Mouse (Mus musculus): ENCODE results near the gene Prss50. TPM values are rescaled to one million over a fixed set of nuclear protein-coding genes. Genes with fewer than 3 reads are reported as not detected.

The Prss50 gene
- total RNA-seq (2012; rRNA removed) (not detected in 2 replicates), polyA plus RNA-seq (2012; ENCODE audit: insufficient read depth in 1 of 2, insufficient read length in 2 of 2, low read depth in 1 of 2, low replicate concordance in 2 of 2, missing spikeins in 1 of 2) (not detected)

DNA sequence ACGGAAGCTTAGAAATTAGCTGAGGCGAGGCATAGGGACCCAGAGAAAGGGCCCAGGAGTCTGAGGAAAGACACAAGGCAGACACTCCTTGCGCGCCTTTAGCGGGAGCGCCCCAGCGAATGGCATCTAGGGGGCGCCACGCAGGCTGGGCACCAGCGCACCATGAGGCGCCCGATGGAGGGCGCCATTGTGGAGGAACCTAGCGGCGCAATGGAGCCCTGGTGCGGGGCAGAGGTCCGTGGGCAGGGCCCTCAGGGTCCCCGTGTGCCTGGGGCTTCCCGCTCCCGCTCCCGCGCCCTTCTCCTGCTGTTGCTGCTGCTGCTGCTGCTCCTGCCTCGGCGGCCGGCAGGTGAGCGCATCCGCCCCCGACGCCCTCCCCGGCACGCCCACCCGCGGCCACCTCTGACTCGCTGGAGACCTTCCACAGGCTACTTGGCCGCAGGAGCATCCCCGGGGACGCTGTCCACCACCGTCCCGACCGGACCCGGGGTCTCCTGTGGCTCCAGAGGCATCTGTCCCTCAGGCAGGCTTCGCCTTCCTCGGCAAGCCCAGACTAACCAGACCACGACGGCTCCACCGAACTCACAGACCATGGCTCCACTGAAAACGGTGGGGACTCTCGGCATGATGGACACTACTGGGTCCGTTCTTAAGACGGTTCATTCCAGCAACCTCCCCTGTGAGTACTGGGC, at the start of gene Prss50:
TSS of gene Prss50 (plus strand) at position 187 of the 692 bp plus-strand sequence.
- H3K4me1 ChIP-seq (ENCODE audit: control insufficient read depth in 1 of 2, insufficient read depth in 2 of 2, low read length in 2 of 2) = no peaks in the 10 kb centered on the region
- H3K9ac ChIP-seq (ENCODE audit: control insufficient read depth, low read depth, low read length, poor library complexity, severe bottlenecking) = no peak within 1 kb of the TSS
- no peaks in the 10 kb centered on the region for H3K79me2 ChIP-seq (ENCODE audit: control insufficient read depth, insufficient read depth, low read length, poor library complexity)
- no peak for DNase-seq (ENCODE audit: low read depth, low spot score)
- H3K27ac ChIP-seq (ENCODE audit: control insufficient read depth, low read depth, low read length) = no peak within 1 kb of the TSS
- H3K9me3 ChIP-seq (replicated peaks; ENCODE audit: insufficient read depth, low read length) = no peaks in the 10 kb centered on the region
- H3K27me3 ChIP-seq (ENCODE audit: control insufficient read depth in 1 of 2, insufficient read depth in 2 of 2, low read length in 2 of 2) = no peaks in the 10 kb centered on the region
- TF ChIP-seq EP300 (IDR thresholded peaks at IDR 0.05; ENCODE audit: low read depth in 1 of 2, low read length in 2 of 2) (no peak), CTCF (IDR thresholded peaks at IDR 0.05 in 2 of 3, conservative IDR thresholded peaks at IDR 0.05 in 1 of 3; ENCODE audit: control insufficient read depth in 1 of 3, insufficient read depth in 1 of 3, low read depth in 2 of 3, low read length in 3 of 3, poor library complexity in 1 of 3, severe bottlenecking in 1 of 3) (0 out of 6 replicates have a peak, but pooled peaks of 1 of the 3 experiments have one; percentile 1)
- no peaks in the 10 kb centered on the region for H3K36me3 ChIP-seq (ENCODE audit: control insufficient read depth in 1 of 2, insufficient read depth in 2 of 2, low read length in 2 of 2)
- no peak within 1 kb of the TSS for H3K4me3 ChIP-seq (ENCODE audit: control insufficient read depth in 1 of 2, insufficient read depth in 1 of 2, low read depth in 2 of 2, low read length in 2 of 2)

DNA sequence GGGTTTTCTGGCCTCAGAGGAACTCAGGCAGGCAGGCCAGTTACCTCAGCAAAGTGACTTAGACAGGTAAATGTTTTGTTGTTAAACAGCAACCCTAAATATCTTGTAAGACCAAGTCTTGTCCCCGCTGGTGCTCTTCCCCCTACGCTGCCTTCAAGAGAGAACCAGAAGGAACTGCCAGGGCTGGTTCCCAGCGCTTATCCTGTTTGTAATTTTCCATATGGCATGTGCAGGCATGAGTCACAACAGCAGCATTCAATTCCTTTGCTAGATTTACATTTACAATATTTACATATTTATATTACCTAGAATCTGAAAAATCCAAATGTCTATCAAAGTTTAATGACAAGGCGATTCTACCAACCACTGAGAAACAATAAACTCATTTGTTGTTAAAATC, 47.7 kb upstream of the Prss50 start:
- Histone ChIP-seq H3K27ac (ENCODE audit: control insufficient read depth, low read depth, low read length) (no peak overlapping the region), H3K36me3 (ENCODE audit: control insufficient read depth in 1 of 2, insufficient read depth in 2 of 2, low read length in 2 of 2) (no peaks in the 10 kb centered on the region), H3K4me1 (ENCODE audit: control insufficient read depth in 1 of 2, insufficient read depth in 2 of 2, low read length in 2 of 2) (no peaks in the 10 kb centered on the region), H3K79me2 (ENCODE audit: control insufficient read depth, insufficient read depth, low read length, poor library complexity) (no peaks in the 10 kb centered on the region), H3K27me3 (ENCODE audit: control insufficient read depth in 1 of 2, insufficient read depth in 2 of 2, low read length in 2 of 2) (peaks cover 0 to 2% of the 10 kb centered on the region in 2 experiments; a peak in 1 of 4 replicates), H3K9me3 (replicated peaks; ENCODE audit: insufficient read depth, low read length) (no peaks in the 10 kb centered on the region), H3K4me3 (ENCODE audit: control insufficient read depth in 1 of 2, insufficient read depth in 1 of 2, low read depth in 2 of 2, low read length in 2 of 2) (no peak overlapping the region), H3K9ac (ENCODE audit: control insufficient read depth, low read depth, low read length, poor library complexity, severe bottlenecking) (no peak overlapping the region)
- TF ChIP-seq UBTF (IDR thresholded peaks at IDR 0.05; ENCODE audit: borderline replicate concordance, insufficient read depth, low read depth, low read length) (no peak), USF1 (IDR thresholded peaks at IDR 0.05; ENCODE audit: low read depth, low read length) (no peak), E2F4 (IDR thresholded peaks at IDR 0.05; ENCODE audit: borderline replicate concordance, low read depth, low read length) (no peak), POLR2AphosphoS2 (IDR thresholded peaks at IDR 0.05; ENCODE audit: low read length) (no peak), POLR2A (IDR thresholded peaks at IDR 0.05; ENCODE audit: control insufficient read depth in 1 of 2, insufficient read depth in 1 of 2, low read depth in 1 of 2, low read length in 2 of 2, poor library complexity in 1 of 2) (no peak), CHD1 (IDR thresholded peaks at IDR 0.05; ENCODE audit: low read depth, low read length) (no peak), RAD21 (IDR thresholded peaks at IDR 0.05; ENCODE audit: low read depth, low read length) (no peak), TAL1 (IDR thresholded peaks at IDR 0.05; ENCODE audit: low read length) (no peak), KAT2A (conservative IDR thresholded peaks at IDR 0.05; ENCODE audit: low read depth, low read length) (no peak), GABPA (IDR thresholded peaks at IDR 0.05; ENCODE audit: low read depth, low read length) (no peak), POLR2AphosphoS5 (IDR thresholded peaks at IDR 0.05; ENCODE audit: borderline replicate concordance, low read depth, low read length) (no peak), NELFE (IDR thresholded peaks at IDR 0.05; ENCODE audit: low read depth, low read length) (no peak)
- DNase-seq (ENCODE audit: low read depth, low spot score) = no peak
